Mouse (Mus musculus): ENCODE results near the gene Tbx3.

Gene Tbx3

DNA sequence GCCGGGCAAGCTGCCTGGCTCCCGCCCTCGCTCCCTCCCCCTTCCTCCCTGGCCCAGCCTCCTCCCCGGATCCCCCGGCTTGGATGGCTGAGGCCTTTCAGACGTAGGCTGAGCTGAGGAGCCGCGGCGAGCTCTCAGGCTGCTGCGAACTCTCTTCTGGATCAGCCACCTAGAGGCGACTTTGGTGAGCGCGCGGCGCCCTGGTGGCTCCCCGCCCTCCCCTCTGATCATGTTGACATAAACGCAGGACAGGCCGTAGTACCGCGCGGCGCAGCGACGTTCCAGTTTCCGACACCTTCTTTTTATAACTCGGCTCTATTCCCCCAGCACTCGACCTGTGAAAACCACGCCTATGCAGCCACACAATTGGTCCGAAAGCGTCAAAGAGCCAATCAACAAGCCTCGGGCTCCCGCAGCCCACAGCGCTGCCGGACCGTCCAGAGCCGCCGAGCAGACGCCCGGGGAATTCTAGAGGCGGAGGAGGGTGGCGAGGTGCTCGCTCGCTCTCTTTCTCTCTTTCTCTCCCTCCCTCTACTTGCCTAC lies at the start of gene Tbx3:
Tbx3 (plus strand) TSS at position 104 of the 543 bp plus-strand sequence.
- peak; percentile 95 for DNase-seq (ENCODE audit: low read depth)

GRCm38 (mm10) chr5:119622076-119622475 lies 48.4 kb upstream of the Tbx3 start:
- DNase-seq (ENCODE audit: low read depth), result no peak

GRCm38 (mm10) chr5:119624554-119624953 lies 45.9 kb upstream of the Tbx3 start:
- no peak for DNase-seq (ENCODE audit: low read depth)

DNA sequence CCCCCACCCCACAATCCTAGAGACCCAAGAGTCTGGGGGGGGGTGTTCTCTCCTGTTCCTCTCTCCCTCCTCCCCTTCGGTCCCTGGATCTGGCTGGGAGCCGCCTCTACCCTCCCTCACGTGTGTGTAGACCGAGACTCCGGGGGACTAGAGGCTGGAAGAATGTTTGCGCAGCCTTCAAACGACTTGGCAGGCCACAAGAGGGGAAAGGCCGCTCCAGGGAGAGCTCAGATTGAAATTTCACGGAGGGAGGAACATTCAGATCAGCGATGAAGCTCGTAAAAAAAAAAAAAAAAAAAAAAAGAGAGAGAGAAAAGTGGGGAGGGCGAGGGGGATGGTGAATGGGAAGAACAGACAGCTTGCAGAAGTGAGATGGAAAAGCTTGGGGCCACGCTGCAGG lies 44.9 kb upstream of the Tbx3 start:
- no peak for DNase-seq (ENCODE audit: low read depth)

DNA sequence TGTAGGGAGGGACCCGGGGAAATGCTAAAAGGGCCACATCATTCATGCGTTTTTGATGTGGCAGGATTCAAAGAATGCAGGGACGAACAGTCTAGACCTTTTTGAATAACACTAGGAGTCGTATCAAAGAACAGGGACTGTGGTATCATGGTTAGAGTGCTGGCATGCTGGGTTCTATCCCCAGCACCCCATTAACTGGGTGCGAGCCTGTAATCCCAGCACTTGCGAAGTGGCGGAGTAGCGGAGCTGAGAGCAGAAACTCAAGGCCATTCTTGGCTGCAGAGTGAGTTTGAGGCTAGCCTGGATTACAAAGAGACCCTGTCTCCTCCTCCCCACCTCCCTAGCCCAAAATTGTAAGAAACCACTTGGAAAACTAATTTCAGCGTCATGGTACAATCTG lies 44.3 kb upstream of the Tbx3 start:
- DNase-seq (ENCODE audit: low read depth), result no peak

- no peak for DNase-seq (ENCODE audit: low read depth)
Measured at GRCm38 (mm10) chr5:119626662-119627061, 43.8 kb upstream of the Tbx3 start.

DNA sequence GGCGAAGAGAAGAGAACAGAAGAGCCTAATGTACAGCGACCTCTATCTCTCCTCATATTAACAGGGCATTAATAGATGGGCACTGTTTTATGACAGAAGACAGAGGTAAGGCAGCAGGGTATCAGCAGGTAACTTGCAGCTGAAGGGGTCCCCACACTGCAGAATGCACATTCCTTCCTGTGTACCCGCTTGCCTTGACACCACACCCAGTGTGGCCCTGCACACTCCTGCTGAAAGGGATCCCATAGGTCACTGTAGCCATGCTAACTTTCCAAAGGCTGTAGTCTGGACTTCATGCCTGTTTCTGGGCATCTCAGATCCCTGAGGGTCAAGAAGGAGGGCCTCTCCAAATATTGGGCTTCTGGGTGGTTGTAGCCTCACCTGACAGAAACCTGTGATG lies 42.4 kb upstream of the Tbx3 start:
- DNase-seq (ENCODE audit: low read depth), result no peak

GRCm38 (mm10) chr5:119628746-119629327 lies 41.6 kb upstream of the Tbx3 start:
- no peak for DNase-seq (ENCODE audit: low read depth)

GRCm38 (mm10) chr5:119633581-119633980 lies 36.9 kb upstream of the Tbx3 start:
- DNase-seq (ENCODE audit: low read depth), result no peak

- no peak for DNase-seq (ENCODE audit: low read depth)
Measured at GRCm38 (mm10) chr5:119634861-119635260, 35.6 kb upstream of the Tbx3 start.

DNA sequence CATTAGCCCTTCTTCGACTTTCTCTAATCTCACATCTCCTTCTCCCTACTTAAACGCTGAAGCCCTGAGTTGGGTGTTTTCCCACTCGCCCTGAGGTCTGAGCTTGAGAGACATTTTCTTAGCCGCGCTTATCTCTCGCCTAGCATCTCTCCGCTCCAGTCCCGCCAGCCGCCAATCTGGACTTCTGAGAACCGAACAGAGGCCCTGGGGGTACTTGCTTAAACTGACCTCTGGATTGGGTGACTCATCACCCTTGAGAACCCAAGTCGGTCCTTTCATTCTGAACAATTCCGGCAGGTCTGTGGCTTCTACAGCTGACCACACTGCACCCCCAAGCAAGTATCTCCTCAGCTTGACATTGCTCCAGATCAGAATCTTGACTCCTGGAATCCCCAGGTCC lies 32.2 kb upstream of the Tbx3 start:
- DNase-seq (ENCODE audit: low read depth), result no peak

GRCm38 (mm10) chr5:119641094-119641493 lies 29.4 kb upstream of the Tbx3 start:
- no peak for DNase-seq (ENCODE audit: low read depth)

DNA sequence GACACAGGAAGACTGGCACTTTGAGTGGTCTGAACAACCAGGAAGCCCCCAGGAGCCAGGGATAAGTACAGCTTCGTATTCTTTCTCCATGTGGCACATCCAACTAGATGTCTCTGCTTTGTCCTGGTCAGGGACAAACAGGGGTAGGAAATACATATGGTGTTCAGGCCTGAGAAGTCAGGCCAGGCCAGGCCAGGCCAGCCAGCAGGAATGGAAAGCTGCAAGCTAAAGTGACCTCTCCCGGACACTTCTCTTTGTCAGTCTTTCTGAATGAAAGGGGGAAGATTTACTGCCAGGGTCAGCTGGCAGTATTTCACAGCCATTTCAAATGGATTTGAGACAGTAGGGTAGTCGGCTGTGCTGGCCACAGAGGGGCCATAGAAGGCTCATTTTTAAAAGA lies 28.8 kb upstream of the Tbx3 start:
- DNase-seq (ENCODE audit: low read depth), result no peak

DNA sequence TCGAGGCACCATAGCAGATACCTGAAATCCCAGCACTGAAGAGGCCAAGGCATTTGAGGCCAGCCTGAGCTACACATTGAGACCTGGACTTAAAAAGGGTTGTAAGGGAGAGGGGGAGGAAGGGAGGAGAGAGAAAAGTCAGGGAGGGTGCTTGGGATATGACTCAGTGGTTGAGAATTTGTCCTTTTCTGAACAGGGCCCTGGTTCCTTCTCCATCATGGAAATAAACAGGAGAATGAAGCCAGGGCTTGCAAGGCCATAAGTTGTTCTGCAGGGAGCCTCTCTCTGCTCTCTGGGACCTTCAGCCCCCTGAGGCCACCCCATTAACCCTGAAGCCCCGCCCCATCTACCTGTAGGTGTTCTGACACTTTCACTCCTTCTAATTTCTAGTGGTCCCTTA lies 23.5 kb upstream of the Tbx3 start:
- no peak for DNase-seq (ENCODE audit: low read depth)

DNA sequence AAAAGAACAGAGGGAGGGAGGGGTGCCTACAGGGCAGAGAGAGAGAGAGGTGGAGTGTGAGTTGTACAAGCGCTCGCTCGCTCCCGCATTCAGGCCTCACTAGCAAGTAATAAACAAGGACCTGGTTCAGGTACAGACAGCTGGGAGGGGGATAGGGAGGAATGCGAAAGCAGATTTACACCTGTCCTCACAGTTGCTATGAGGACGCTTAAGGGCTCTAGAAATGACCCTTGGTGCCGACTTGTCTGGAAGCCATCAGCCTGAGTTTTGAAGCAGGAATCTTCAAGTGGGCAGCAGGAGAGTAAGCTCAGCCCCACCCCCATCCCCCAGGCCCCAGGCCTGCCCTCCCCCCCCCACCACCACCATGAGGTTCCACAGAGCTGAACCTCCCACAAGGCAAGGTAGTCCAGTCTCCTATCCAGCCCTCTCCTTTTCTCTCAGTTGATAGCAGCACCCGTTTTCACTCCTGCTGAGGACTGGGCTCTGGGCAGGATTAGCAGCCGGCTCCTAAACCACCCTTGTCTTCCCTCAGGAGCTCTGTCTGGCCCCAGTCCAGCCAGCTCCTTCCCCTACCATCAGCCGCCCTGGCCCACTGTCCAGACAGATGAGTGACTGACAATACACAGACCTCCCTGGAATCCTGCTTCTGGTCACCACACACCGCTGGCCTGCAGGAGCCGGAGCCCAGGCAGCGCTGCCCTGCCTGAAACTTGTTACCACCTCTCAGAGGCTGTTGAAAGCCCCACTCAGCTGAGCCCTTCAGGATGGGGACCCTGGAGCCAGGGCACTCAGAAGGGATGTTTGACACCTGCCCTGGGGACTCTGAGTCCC lies 19.1 kb upstream of the Tbx3 start:
- no peak for DNase-seq (ENCODE audit: low read depth)

DNA sequence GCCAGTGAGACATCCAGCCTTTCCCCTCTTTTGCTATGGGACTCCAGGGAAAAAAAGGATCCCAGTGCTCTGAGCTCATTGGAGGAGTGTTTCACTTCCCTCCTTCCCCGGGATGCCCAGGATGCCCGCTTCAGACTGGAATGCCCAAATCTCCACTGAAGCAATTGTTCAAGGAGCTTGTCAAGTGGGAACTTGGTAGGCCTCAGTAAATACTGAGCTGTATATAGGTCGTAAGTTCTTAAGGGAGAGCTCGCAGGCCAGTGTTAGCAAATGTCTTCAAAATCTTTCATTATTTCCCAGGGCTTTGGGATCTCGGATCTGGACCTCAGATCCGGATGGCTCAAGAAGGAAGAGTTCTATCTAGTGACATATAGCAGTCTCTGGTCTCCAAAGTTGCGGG lies 14.1 kb upstream of the Tbx3 start:
- DNase-seq (ENCODE audit: low read depth), result no peak

DNA sequence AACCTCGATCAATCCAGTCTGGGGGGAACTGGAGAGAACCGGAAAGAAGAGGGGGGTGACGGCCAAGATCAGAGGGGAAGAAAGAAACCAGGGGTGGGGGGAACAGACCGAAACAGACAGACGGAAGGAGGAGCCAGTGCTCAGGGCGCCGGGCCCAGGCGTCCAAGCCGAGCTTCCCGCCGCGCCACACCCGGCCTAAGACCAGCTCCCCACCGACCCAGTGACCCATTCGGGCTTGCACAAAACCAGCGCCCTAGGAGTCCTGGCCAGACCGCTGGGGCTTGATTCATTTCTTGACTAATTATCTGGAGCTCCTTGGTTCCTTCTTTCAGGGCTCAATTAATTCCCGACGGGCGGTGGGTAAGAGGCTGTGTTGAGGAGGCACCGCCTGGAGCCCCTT lies 13.6 kb upstream of the Tbx3 start:
- DNase-seq (ENCODE audit: low read depth), result no peak

- no peak for DNase-seq (ENCODE audit: low read depth)
Measured at GRCm38 (mm10) chr5:119657362-119657761, 13.1 kb upstream of the Tbx3 start.

DNA sequence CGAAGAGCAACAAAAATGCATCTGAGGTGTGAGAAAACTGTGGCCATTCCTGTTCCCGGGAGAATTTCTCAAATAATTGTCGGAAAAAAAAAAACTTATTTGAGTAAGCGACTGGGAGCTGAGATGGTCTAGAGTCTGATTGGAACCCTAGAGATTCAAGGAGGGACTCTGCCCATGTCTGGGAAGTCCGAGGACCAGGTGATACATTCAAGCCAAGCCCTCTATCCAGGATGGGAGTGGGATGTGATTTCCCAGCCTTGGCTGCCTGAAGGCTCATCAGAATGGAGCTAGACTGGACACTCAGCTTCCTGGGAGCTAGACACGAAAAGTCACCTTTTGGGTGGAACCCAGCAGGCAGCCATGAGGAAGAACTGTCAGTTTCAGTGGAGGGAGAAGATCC lies 12.7 kb upstream of the Tbx3 start:
- DNase-seq (ENCODE audit: low read depth), result no peak

DNA sequence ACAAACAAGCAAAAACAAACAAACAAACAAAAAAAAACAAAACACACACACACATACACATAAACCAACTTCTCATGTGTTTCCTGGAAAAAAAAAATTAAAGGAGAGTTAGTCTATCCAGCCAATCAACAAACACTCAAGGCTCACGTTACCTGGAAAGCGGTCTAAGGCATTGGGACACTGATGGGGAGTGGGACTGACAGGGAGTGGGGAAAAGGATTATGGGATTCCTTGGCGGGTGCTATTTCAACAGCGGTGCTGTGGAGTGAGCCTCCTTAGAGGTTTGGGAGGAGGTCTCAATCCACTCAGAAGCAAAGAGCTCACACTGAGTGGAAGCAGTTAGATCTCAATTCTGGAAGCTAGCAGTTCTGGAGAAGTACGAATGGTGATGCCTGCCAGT lies 12.1 kb upstream of the Tbx3 start:
- DNase-seq (ENCODE audit: low read depth), result no peak

- no peak for DNase-seq (ENCODE audit: low read depth)
Measured at GRCm38 (mm10) chr5:119659041-119659440, 11.4 kb upstream of the Tbx3 start.

DNA sequence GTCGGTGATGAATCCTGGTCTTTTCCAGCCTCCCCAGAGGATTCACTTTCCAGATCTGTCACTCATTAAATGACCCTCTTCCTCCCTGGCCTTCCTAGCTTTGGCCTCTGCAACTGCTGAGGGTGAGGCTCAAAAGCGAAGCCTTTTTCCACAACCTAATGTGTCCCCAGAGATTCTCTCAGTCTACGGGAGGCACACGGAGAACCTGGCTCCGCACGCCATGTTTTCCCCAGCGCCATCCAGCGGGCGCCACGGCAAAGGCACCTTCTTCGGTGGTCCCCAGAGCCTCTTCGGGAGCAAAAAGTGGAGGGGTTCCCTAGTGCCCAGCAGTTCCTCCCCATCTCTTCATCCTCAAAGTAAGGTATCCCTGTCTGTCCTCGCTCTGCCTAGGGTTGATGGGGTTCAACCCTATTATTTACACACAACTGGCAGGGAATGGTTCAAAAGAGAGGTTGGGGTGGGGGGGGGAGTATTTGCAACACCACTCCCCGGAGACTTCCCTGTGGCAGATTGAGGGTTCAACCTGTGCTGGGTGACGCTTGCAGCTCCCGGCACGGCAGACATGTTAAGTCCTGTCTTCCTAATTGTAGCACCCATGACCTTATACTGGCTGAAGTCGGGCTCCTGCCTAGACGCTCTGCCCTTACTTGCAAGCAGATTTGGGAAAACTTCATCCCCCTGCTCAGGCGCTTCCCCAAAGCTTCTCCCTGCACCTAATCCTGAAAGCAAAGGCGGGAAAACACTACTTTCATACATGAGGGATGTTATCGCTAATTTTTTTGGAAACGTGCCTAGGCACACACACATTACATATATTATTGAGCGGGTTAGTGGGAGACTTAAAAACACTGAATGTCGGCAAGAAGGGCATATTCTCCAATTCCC lies 9.7 kb upstream of the Tbx3 start:
- no peak for DNase-seq (ENCODE audit: low read depth)

- no peak for DNase-seq (ENCODE audit: low read depth)
Measured at GRCm38 (mm10) chr5:119661474-119661873, 9.0 kb upstream of the Tbx3 start.
